Mouse (Mus musculus): Measurements from ENCODE around the gene Il1rl2.

Gene Il1rl2

GRCm38 (mm10) chr1:40324955-40325702, 719 bp downstream of the Il1rl2 start:
- no peak for DNase-seq (ENCODE audit: low spot score in 2 of 2)

DNA sequence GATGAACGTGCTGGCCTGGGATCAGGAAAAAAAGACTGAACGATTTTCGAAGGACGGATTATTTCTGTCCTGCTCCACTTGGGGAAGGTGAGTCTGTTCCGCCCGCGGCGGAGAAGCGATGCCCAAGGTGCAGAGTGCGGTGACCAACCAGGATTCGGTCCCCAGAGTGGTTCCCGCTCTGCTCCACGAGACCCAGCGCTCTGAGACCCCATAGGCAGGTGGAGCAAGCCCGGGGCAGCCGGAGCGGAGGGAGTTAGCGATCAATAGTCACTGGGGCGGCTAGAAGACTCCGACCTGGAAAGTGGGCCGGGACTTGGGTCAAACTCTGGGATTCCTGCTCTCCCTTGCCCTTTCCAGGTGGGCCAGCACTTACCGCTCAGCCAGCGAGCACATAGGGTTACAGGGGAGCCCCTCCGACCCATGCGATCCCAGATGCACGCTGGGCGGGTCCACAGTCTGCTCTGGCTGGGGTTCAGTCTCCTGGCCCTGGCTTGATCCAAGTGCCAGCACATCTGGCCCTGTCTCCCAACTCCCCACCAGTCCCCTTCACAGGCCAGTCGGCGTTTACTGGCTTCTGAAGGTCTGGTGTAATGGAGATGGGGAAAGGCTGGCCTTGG, 1.4 kb downstream of the Il1rl2 start:
- DNase-seq (ENCODE audit: low spot score in 2 of 2): no peak

DNA sequence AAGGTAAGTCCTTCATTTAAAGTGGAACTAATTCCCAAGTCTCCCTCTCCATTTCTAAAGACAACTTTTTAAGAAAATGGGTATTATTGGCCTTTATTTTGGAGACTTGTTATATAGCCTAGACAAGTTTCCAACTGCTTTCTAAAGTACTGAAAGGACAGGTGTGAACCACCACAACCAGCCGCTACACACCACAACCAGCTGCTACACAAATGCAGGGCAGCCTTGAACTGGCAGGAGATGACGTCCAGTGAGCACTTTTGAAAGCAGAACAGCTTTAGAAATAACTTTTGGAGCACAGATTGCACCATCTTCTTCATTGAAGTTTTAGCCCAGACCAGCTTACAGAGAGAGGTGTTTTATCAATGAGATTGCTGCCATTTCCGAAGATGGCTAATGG, 3.2 kb downstream of the Il1rl2 start:
- no peak for DNase-seq (ENCODE audit: low spot score in 2 of 2)

DNA sequence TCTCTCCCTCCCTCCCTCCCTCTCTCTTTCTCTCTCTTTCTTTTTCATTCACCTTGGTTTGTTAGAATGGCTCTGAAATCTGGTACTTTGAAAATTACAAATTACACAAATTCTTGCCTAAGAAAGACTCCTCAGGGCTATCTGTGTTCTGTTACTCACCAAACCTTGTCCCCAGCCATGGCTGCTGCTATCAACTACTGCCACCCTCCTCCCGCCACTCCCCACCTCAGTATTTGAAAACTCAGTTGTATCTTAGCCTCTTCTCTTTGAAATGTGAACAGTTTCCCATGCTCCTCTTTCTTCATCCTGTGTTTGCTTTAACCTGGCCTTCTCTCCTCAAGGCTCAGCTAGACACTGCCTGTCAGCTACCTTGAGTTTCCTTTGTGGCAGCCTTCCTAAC, 5.1 kb downstream of the Il1rl2 start:
- DNase-seq (ENCODE audit: low spot score in 2 of 2): no peak

DNA sequence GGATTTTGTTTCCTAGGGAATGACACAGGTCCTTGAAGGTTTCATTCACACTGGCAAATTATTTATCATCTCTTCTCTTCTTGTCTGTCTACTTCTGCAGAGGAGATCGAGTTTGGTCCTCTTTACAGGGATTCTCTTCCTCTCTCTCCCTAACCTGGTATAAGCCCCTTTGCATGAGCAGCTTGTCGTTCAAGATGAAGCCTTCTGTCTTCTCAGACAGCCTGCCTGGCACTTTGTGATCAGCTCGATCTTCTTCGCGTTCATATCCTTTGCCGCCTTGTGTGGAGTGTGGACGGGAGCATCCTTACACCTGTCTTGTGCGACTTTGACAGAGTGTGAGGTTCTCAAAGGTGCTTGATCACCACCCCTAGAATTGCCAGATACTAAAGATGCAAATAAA, 5.8 kb downstream of the Il1rl2 start:
- DNase-seq (ENCODE audit: low spot score in 2 of 2): no peak

- DNase-seq (ENCODE audit: low spot score in 2 of 2): no peak
These were observed 14.9 kb downstream of the Il1rl2 start for GRCm38 (mm10) chr1:40339346-40339745.

- no peak for DNase-seq (ENCODE audit: low spot score in 2 of 2)
These were observed 15.7 kb downstream of the Il1rl2 start for GRCm38 (mm10) chr1:40340102-40340501.

GRCm38 (mm10) chr1:40352158-40352903, 27.9 kb downstream of the Il1rl2 start:
- DNase-seq (ENCODE audit: low spot score in 2 of 2): no peak

- DNase-seq (ENCODE audit: low spot score in 2 of 2): no peak
These were observed 28.5 kb downstream of the Il1rl2 start for GRCm38 (mm10) chr1:40352904-40353286.

GRCm38 (mm10) chr1:40354665-40355064, 30.3 kb downstream of the Il1rl2 start:
- no peak for DNase-seq (ENCODE audit: low spot score in 2 of 2)

GRCm38 (mm10) chr1:40355431-40355843, 31.0 kb downstream of the Il1rl2 start:
- DNase-seq (ENCODE audit: low spot score in 2 of 2): no peak

GRCm38 (mm10) chr1:40355904-40356521, 31.6 kb downstream of the Il1rl2 start:
- no peak for DNase-seq (ENCODE audit: low spot score in 2 of 2)

DNA sequence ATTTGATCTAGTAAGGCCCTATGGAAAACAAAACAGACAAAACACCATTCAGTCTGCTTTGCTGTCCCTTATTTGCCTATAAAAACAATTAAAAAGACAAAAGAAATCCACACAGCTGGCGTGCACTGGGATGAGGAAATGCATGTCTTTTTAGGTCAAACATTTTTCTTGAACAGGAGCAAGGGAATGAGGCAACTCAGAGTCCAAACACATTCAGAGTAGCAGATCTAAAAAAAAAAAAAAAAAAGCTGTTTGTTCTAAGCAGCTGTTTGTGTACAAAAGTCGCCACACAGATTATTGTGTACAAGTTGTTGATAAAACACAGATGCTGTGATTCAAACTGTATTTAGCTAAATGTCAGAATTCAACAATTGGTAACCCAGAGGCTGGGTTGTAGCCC, 33.5 kb downstream of the Il1rl2 start:
- no peak for DNase-seq (ENCODE audit: low spot score in 2 of 2)

DNA sequence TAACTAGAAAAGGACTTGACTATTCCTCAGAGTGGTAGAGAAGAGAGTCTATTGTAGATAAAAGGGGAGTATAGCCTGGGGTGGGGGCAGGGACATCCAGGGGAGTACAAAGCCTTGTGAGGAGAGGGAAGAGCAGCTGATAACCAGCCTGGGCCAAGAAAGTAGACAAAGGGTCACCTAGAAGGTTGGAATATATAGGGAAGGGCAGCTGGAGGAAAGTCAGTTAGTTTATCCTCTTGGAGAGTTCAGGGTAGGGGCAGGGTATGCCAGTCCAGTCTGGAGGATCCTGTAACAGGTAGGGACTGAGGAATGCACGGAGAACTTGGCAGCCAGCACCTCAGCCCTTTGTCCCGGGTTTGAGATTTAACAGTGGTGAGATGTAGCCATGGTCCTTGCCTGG, 33.9 kb downstream of the Il1rl2 start:
- no peak for DNase-seq (ENCODE audit: low spot score in 2 of 2)

- peak in 1 of 2 experiments; percentile 22 for DNase-seq (ENCODE audit: low spot score in 2 of 2)
These were observed 34.4 kb downstream of the Il1rl2 start for GRCm38 (mm10) chr1:40358771-40359181.

- no peak for DNase-seq (ENCODE audit: low spot score in 2 of 2)
These were observed 35.3 kb downstream of the Il1rl2 start for GRCm38 (mm10) chr1:40359731-40360130.

GRCm38 (mm10) chr1:40360969-40361368, 36.6 kb downstream of the Il1rl2 start:
- DNase-seq (ENCODE audit: low spot score in 2 of 2): no peak

DNA sequence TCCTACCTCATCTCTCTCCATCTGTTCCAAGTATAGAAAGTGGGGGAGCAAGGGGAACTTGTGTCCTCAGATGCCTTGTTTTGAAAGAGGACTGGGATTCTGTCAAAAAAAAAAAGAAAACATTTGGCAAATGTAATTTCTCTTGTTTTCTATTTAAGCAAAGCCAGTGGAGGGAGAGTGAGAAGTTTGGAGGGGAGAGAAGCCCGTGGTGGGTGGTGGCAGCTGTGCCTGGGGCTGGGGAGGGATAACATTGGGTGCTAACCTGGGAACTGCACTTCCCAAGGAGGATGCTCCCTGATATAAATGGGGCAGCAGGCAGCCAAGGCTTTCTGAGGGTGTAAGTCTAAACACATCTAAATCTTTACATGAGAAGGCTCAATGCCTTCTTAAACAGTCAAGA, 37.2 kb downstream of the Il1rl2 start:
- no peak for DNase-seq (ENCODE audit: low spot score in 2 of 2)

DNA sequence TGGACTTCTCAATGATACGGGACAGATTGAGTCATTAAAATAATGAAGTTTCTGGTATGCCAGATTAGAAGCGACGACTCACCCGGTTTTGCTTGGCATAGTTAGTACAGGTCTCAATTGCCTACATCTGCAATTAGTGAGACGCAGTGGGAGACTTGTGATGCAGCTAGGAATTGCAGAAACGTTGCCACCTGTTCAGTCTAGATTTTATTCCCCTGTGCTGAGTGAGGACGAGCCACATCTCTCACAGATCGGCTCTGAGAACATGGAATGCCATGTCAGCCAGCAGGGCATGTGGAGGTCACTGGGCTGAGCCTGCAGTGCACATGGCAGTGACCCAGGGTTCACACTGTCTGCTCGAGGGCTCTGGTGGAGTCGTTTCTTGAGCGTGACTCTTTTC, 38.4 kb downstream of the Il1rl2 start:
- DNase-seq (ENCODE audit: low spot score in 2 of 2): no peak

DNA sequence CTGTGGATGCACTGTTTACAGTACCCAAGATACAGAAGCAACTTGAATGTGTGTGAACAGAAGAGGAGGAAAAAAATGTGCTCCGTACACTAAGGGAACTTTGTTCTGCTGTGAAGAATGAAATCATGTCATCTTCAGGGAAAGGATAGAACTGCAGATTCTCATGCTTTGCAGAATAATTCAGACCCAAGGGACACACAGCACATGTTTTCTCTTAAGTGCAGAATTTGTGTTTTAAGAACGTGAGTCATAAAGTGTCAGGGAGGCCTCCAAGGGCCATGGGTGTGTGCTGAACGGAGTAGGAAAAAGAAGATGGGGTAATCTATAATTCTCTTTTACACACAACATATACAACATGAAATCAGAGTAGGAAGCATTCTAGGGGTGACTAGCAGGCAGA, 48.5 kb downstream of the Il1rl2 start:
- no peak for DNase-seq (ENCODE audit: low spot score in 2 of 2)

- DNase-seq (ENCODE audit: low spot score in 2 of 2): no peak
These were observed 50.7 kb downstream of the Il1rl2 start for GRCm38 (mm10) chr1:40375148-40375547.

DNA sequence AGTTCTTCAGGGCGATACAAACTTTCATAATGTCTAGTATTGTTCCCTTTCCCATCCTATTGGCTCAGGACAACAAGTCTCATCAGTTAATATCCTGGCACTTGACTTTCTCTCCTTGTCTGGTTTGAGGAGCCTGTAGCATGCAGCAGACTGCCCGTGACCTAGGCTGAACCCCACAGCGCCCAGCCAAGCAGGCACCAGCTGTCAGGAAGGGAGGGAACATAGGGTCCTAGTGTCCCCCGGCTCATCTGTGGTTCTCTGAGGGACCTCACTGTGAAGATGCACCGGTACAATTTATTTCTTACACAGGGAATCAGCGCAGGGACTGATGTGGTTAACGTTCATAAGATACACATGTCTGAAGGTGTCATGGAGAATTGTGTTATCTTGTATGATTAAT, 52.3 kb downstream of the Il1rl2 start:
- no peak for DNase-seq (ENCODE audit: low spot score in 2 of 2)

Measured in urinary bladder, adult 18-20 months (tissue).